Mouse (Mus musculus): ENCODE measurements around the gene Synpo2. TPM values are rescaled to one million over a fixed set of nuclear protein-coding genes. Genes with fewer than 3 reads are reported as not detected.

The Synpo2 gene
- polyA plus RNA-seq (2014; fragmentation: Nextera tagmentation; extraction: Ambion mirVana), result 2.0 and 2.8 TPM in 2 replicates

- WGBS, result under 1% methylated on average over 20 of the region's 20 CpGs
- Histone ChIP-seq H3K4me1 (ENCODE audit: control insufficient read depth, insufficient read depth, low read length) (0 out of 2 replicates have a peak, but pooled peaks cover 3% of the 10 kb centered on the region), H3K27me3 (ENCODE audit: control insufficient read depth, insufficient read depth, low read length) (no peaks in the 10 kb centered on the region), H3K36me3 (ENCODE audit: control insufficient read depth, insufficient read depth, low read length) (no peaks in the 10 kb centered on the region), H3K27ac (ENCODE audit: low read depth, low read length) (no peak within 1 kb of the TSS), H3K4me2 (ENCODE audit: low read depth, low read length) (peak within 1 kb of the TSS; percentile 73), H3K9me3 (ENCODE audit: control insufficient read depth, low read length) (no peaks in the 10 kb centered on the region), H3K4me3 (ENCODE audit: low read depth, low read length) (peak within 1 kb of the TSS; percentile 37), H3K9ac (replicated peaks; ENCODE audit: low read depth, low read length) (peak within 1 kb of the TSS; percentile 41; the same call in 1 of the 2 replicates)
- ATAC-seq (ENCODE audit: low read depth), result peak; percentile 80
Observed at GRCm38 (mm10) chr3:123235921-123236320, at the start of gene Synpo2. Gene Synpo2, minus strand, starts transcription at chr3:123236149.

GRCm38 (mm10) chr3:123285649-123286048 lies 49.7 kb upstream of the Synpo2 start:
- no peak overlapping the region for H3K9ac ChIP-seq (replicated peaks; ENCODE audit: low read depth, low read length)
- no peaks in the 10 kb centered on the region for H3K4me1 ChIP-seq (ENCODE audit: control insufficient read depth, insufficient read depth, low read length)
- no peak overlapping the region for H3K4me2 ChIP-seq (ENCODE audit: low read depth, low read length)
- H3K27me3 ChIP-seq (ENCODE audit: control insufficient read depth, insufficient read depth, low read length), result no peaks in the 10 kb centered on the region
- H3K27ac ChIP-seq (ENCODE audit: low read depth, low read length), result no peak overlapping the region
- H3K4me3 ChIP-seq (ENCODE audit: low read depth, low read length), result no peak overlapping the region
- no peaks in the 10 kb centered on the region for H3K36me3 ChIP-seq (ENCODE audit: control insufficient read depth, insufficient read depth, low read length)
- no peak for ATAC-seq (ENCODE audit: low read depth)
- no peaks in the 10 kb centered on the region for H3K9me3 ChIP-seq (ENCODE audit: control insufficient read depth, low read length)

- Histone ChIP-seq H3K4me2 (ENCODE audit: low read depth, low read length) (no peak overlapping the region), H3K9ac (replicated peaks; ENCODE audit: low read depth, low read length) (no peak overlapping the region), H3K9me3 (ENCODE audit: control insufficient read depth, low read length) (no peaks in the 10 kb centered on the region), H3K4me1 (ENCODE audit: control insufficient read depth, insufficient read depth, low read length) (no peaks in the 10 kb centered on the region), H3K4me3 (ENCODE audit: low read depth, low read length) (no peak overlapping the region), H3K27ac (ENCODE audit: low read depth, low read length) (no peak overlapping the region), H3K27me3 (ENCODE audit: control insufficient read depth, insufficient read depth, low read length) (no peaks in the 10 kb centered on the region), H3K36me3 (ENCODE audit: control insufficient read depth, insufficient read depth, low read length) (no peaks in the 10 kb centered on the region)
- WGBS, result 98% methylated on average over 5 of the region's 5 CpGs
- no peak for ATAC-seq (ENCODE audit: low read depth)
Observed at GRCm38 (mm10) chr3:123284284-123284683, 48.3 kb upstream of the Synpo2 start.

DNA sequence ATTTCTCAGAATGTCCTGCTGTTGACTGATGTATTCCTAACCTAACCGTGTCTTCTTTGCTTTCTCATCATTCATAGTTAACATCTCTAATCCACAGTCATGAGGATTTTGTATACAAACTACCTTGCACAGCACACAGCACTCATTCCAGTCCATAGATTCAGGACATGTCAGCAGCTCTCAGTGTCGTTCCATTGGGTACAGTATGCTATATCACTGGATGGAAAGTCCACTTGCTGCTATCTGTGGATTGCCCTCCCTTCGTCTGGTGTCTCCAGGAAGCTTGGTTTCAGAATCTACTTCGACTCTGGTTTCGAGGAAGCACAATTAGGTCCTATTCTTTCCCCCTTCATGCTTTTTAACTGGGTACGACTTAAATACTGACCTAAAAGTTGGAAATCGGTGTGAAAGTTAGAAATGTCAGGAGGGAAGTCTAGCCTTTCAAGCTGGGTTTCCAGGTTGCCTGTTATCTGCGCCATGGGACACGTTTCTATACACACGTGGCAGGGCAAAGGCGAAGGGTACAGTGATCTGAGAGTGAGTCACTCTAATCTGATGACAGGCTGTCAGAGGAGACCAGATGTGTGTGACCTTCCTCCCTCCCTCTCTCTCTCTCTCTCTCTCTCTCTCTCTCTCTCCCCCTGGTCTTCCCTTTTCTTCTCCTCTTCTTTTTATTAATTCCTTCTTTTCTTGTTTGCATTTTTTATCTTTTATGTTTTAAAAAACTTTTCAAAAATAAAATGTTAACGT lies 47.1 kb upstream of the Synpo2 start:
- no peak overlapping the region for H3K9ac ChIP-seq (replicated peaks; ENCODE audit: low read depth, low read length)
- no peak overlapping the region for H3K4me3 ChIP-seq (ENCODE audit: low read depth, low read length)
- no peaks in the 10 kb centered on the region for H3K36me3 ChIP-seq (ENCODE audit: control insufficient read depth, insufficient read depth, low read length)
- H3K4me2 ChIP-seq (ENCODE audit: low read depth, low read length), result no peak overlapping the region
- H3K27me3 ChIP-seq (ENCODE audit: control insufficient read depth, insufficient read depth, low read length), result no peaks in the 10 kb centered on the region
- no peaks in the 10 kb centered on the region for H3K9me3 ChIP-seq (ENCODE audit: control insufficient read depth, low read length)
- ATAC-seq (ENCODE audit: low read depth), result no peak
- no peak overlapping the region for H3K27ac ChIP-seq (ENCODE audit: low read depth, low read length)
- H3K4me1 ChIP-seq (ENCODE audit: control insufficient read depth, insufficient read depth, low read length), result no peaks in the 10 kb centered on the region
- WGBS, result 87% methylated on average over 12 of the region's 12 CpGs

GRCm38 (mm10) chr3:123267741-123268201 lies 31.8 kb upstream of the Synpo2 start:
- Histone ChIP-seq H3K9ac (replicated peaks; ENCODE audit: low read depth, low read length) (peak overlapping the region; percentile 56), H3K4me1 (ENCODE audit: control insufficient read depth, insufficient read depth, low read length) (0 out of 2 replicates have a peak, but pooled peaks cover 2% of the 10 kb centered on the region), H3K36me3 (ENCODE audit: control insufficient read depth, insufficient read depth, low read length) (no peaks in the 10 kb centered on the region), H3K4me2 (ENCODE audit: low read depth, low read length) (peak overlapping the region; percentile 61), H3K27me3 (ENCODE audit: control insufficient read depth, insufficient read depth, low read length) (peaks cover 9% of the 10 kb centered on the region), H3K27ac (ENCODE audit: low read depth, low read length) (no peak overlapping the region), H3K4me3 (ENCODE audit: low read depth, low read length) (peak overlapping the region; percentile 51), H3K9me3 (ENCODE audit: control insufficient read depth, low read length) (no peaks in the 10 kb centered on the region)
- peak; percentile 59 for ATAC-seq (ENCODE audit: low read depth)
- under 1% methylated on average over 25 of the region's 25 CpGs for WGBS

DNA sequence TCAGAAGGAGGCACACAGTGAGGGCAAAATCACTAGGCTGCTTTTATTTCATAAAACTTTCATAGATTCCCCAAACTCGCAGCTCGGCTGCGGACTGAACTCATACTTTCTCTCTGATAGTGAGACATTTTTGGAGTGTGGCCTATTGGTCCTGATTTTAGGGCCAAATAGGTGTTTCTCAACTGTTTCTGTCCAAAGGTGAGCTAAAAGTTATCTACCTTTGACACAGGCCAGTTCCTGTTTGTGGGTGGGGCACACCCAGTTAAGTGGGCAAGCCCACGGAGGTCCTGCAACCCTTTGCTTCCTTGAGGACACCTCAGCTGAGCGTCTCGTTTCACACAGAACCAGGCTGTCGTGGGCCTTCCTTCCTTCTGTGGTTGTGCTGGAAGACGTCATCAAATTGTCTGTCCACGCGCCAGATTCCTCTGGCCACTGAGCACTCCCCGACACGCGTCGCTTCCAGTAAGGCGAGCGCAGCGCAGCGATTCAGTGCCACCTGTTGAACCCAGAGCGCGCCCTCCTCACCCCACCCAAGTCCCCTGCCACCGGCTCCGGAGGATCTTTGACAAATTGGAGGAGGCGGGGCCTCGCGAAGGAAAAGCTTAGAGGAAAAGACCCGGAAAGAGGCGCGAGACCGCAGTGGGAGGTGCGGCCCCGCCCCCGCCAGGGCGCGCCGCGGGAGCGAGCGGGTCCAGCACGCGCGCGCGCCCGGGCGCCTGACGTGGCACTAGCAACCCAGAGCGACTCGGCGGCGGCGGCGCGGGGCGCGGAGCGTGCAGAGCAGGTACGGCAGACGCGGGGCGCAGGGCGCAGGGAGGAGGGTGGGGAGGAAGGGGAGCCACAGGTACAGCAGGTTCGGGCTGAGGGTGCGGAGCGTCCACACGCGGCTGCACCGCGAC lies 31.1 kb upstream of the Synpo2 start, which contains the start of gene Sec24d:
Gene Sec24d (plus strand): TSS at position 703 of the 899 bp plus-strand sequence.
- peak; percentile 96 for ATAC-seq (ENCODE audit: low read depth)
- no peak within 1 kb of the TSS for H3K27ac ChIP-seq (ENCODE audit: low read depth, low read length)
- 3% methylated on average over 66 of the region's 68 CpGs for WGBS
- no peaks in the 10 kb centered on the region for H3K9me3 ChIP-seq (ENCODE audit: control insufficient read depth, low read length)
- peaks cover 9% of the 10 kb centered on the region for H3K27me3 ChIP-seq (ENCODE audit: control insufficient read depth, insufficient read depth, low read length)
- H3K4me2 ChIP-seq (ENCODE audit: low read depth, low read length), result peak within 1 kb of the TSS; percentile 61
- peak within 1 kb of the TSS; percentile 56 for H3K9ac ChIP-seq (replicated peaks; ENCODE audit: low read depth, low read length)
- no peaks in the 10 kb centered on the region for H3K36me3 ChIP-seq (ENCODE audit: control insufficient read depth, insufficient read depth, low read length)
- H3K4me3 ChIP-seq (ENCODE audit: low read depth, low read length), result peak within 1 kb of the TSS; percentile 51
- H3K4me1 ChIP-seq (ENCODE audit: control insufficient read depth, insufficient read depth, low read length), result 0 out of 2 replicates have a peak, but pooled peaks cover 2% of the 10 kb centered on the region

DNA sequence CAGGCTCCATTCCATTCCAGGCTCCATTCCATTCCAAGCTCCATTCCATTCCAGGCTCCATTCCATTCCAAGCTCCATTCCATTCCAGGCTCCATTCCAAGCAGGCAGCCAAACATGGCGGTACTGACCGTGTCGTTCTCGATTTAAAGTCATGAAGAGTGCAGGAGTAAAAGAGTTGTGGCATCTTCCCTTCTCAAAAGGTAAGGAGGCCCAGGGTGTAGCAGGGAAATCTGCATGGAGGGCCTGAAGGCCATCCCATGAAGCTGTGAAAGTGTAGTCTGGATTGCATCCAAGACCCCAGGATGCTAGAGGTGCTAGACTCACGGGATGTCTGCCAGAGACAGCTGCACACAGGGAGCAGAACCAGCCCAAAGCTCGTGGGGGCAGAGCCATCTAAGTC lies 28.8 kb upstream of the Synpo2 start:
- WGBS, result 46% methylated on average over 6 of the region's 6 CpGs
- Histone ChIP-seq H3K27ac (ENCODE audit: low read depth, low read length) (no peak overlapping the region), H3K27me3 (ENCODE audit: control insufficient read depth, insufficient read depth, low read length) (peaks cover 9% of the 10 kb centered on the region), H3K9ac (replicated peaks; ENCODE audit: low read depth, low read length) (no peak overlapping the region), H3K36me3 (ENCODE audit: control insufficient read depth, insufficient read depth, low read length) (no peaks in the 10 kb centered on the region), H3K4me3 (ENCODE audit: low read depth, low read length) (no peak overlapping the region), H3K4me1 (ENCODE audit: control insufficient read depth, insufficient read depth, low read length) (0 out of 2 replicates have a peak, but pooled peaks cover 2% of the 10 kb centered on the region), H3K4me2 (ENCODE audit: low read depth, low read length) (no peak overlapping the region), H3K9me3 (ENCODE audit: control insufficient read depth, low read length) (no peaks in the 10 kb centered on the region)
- no peak for ATAC-seq (ENCODE audit: low read depth)

- H3K4me3 ChIP-seq (ENCODE audit: low read depth, low read length), result no peak overlapping the region
- 76% methylated on average over 4 of the region's 4 CpGs for WGBS
- H3K4me2 ChIP-seq (ENCODE audit: low read depth, low read length), result no peak overlapping the region
- H3K4me1 ChIP-seq (ENCODE audit: control insufficient read depth, insufficient read depth, low read length), result no peaks in the 10 kb centered on the region
- H3K36me3 ChIP-seq (ENCODE audit: control insufficient read depth, insufficient read depth, low read length), result no peaks in the 10 kb centered on the region
- H3K27ac ChIP-seq (ENCODE audit: low read depth, low read length), result no peak overlapping the region
- no peaks in the 10 kb centered on the region for H3K9me3 ChIP-seq (ENCODE audit: control insufficient read depth, low read length)
- ATAC-seq (ENCODE audit: low read depth), result no peak
- H3K27me3 ChIP-seq (ENCODE audit: control insufficient read depth, insufficient read depth, low read length), result no peaks in the 10 kb centered on the region
- no peak overlapping the region for H3K9ac ChIP-seq (replicated peaks; ENCODE audit: low read depth, low read length)
Observed at GRCm38 (mm10) chr3:123258709-123259108, 22.8 kb upstream of the Synpo2 start.

Data from neural tube, embryonic 14.5 days (tissue).